Mouse (Mus musculus): ENCODE measurements around the gene Pnpla5.

Gene Pnpla5

DNA sequence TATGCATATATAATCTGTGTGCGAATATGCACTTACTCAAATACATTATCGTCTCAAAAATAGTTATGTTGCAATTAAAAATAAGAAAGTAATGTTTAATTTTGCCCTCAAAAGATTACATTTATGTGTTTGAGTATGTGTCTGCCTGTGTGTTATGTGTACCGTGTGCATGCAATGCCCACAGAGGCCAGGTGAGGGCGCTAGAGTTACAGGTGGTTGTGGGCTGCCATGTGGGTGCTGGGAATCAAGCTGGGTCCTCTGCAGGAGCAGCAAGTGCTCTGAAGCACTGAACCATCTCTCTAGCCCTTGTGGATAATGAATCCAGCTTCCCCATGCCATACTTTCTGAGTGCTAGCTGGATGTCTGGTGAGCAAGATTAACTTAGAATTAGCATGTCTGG lies 57.3 kb downstream of the Pnpla5 start:
- no peak for DNase-seq (ENCODE audit: low spot score)

- no peak for DNase-seq (ENCODE audit: low spot score)
Measured at GRCm38 (mm10) chr15:84065140-84065539, 57.8 kb downstream of the Pnpla5 start, which contains the start of gene Efcab6. Gene Efcab6 (minus strand): TSS chr15:84065379.

All from MN1 (cell line).